Mouse (Mus musculus): ENCODE measurements at regions not wholly inside any gene's neighbourhood (a gene's known extent, or its start where the extent isn't known, plus 50 kb on each side); places are given as distances from the start of the nearest gene placed in this dataset.

GRCm38 (mm10) chr15:72312417-72312816, 1521.9 kb upstream of the Gm6569 start:
- DNase-seq (ENCODE audit: low spot score) = no peak

- DNase-seq (ENCODE audit: low spot score) = no peak
Measured at GRCm38 (mm10) chr15:72321528-72321927, 1512.8 kb upstream of the Gm6569 start.

- no peak for DNase-seq (ENCODE audit: low spot score)
Measured at GRCm38 (mm10) chr15:72322127-72322526, 1512.2 kb upstream of the Gm6569 start.

- DNase-seq (ENCODE audit: low spot score) = no peak
Measured at GRCm38 (mm10) chr15:72323158-72323557, 1511.2 kb upstream of the Gm6569 start.

GRCm38 (mm10) chr15:72331262-72331661, 1503.1 kb upstream of the Gm6569 start:
- DNase-seq (ENCODE audit: low spot score) = no peak

GRCm38 (mm10) chr15:72334497-72334896, 1499.9 kb upstream of the Gm6569 start:
- DNase-seq (ENCODE audit: low spot score) = no peak

GRCm38 (mm10) chr15:72339629-72340028, 1494.7 kb upstream of the Gm6569 start:
- no peak for DNase-seq (ENCODE audit: low spot score)

GRCm38 (mm10) chr15:72341991-72342390, 1492.4 kb upstream of the Gm6569 start:
- no peak for DNase-seq (ENCODE audit: low spot score)

- no peak for DNase-seq (ENCODE audit: low spot score)
Measured at GRCm38 (mm10) chr15:72342504-72342903, 1491.9 kb upstream of the Gm6569 start.

GRCm38 (mm10) chr15:72343794-72344193, 1490.6 kb upstream of the Gm6569 start:
- DNase-seq (ENCODE audit: low spot score) = no peak

GRCm38 (mm10) chr15:72353371-72353770, 1481.0 kb upstream of the Gm6569 start:
- no peak for DNase-seq (ENCODE audit: low spot score)

GRCm38 (mm10) chr15:72355626-72356025, 1478.7 kb upstream of the Gm6569 start:
- DNase-seq (ENCODE audit: low spot score) = no peak

GRCm38 (mm10) chr15:72359636-72360035, 1474.7 kb upstream of the Gm6569 start:
- no peak for DNase-seq (ENCODE audit: low spot score)

- no peak for DNase-seq (ENCODE audit: low spot score)
Measured at GRCm38 (mm10) chr15:72360049-72360448, 1474.3 kb upstream of the Gm6569 start.

- DNase-seq (ENCODE audit: low spot score) = no peak
Measured at GRCm38 (mm10) chr15:72360463-72361030, 1473.8 kb upstream of the Gm6569 start.

- no peak for DNase-seq (ENCODE audit: low spot score)
Measured at GRCm38 (mm10) chr15:72373041-72373440, 1461.3 kb upstream of the Gm6569 start.

GRCm38 (mm10) chr15:72377201-72377600, 1457.2 kb upstream of the Gm6569 start:
- DNase-seq (ENCODE audit: low spot score) = no peak

GRCm38 (mm10) chr15:72379291-72379690, 1455.1 kb upstream of the Gm6569 start:
- no peak for DNase-seq (ENCODE audit: low spot score)

GRCm38 (mm10) chr15:72381164-72381563, 1453.2 kb upstream of the Gm6569 start:
- no peak for DNase-seq (ENCODE audit: low spot score)

- DNase-seq (ENCODE audit: low spot score) = no peak
Measured at GRCm38 (mm10) chr15:72381744-72382143, 1452.6 kb upstream of the Gm6569 start.

GRCm38 (mm10) chr15:72382521-72382920, 1451.8 kb upstream of the Gm6569 start:
- no peak for DNase-seq (ENCODE audit: low spot score)

- DNase-seq (ENCODE audit: low spot score) = no peak
Measured at GRCm38 (mm10) chr15:72383062-72383461, 1451.3 kb upstream of the Gm6569 start.

- DNase-seq (ENCODE audit: low spot score) = no peak
Measured at GRCm38 (mm10) chr15:72383470-72383869, 1450.9 kb upstream of the Gm6569 start.

- no peak for DNase-seq (ENCODE audit: low spot score)
Measured at GRCm38 (mm10) chr15:72393226-72393625, 1441.1 kb upstream of the Gm6569 start.
